Mouse (Mus musculus) liver, postnatal 0 days (tissue): ENCODE results near the gene Serpina12. TPM values are rescaled to one million over a fixed set of nuclear protein-coding genes. Genes with fewer than 3 reads are reported as not detected.

Experiments
- ATAC-seq: fragments of 200-750 bp; cut with Nextera tagmentation; 2 replicates; pipeline ENCODE4 v1.8.0; 2017; ENCODE audit warnings: mild to moderate bottlenecking, moderate library complexity
- DNase-seq: peaks from one replicate; pipeline ENCODE4 v3.0.0-alpha.2; 2016
- H3K27ac ChIP-seq: fragments of 300-500 bp; sonication (generic); 2 replicates; pipeline ENCODE4 v1.5.1; 2014; ENCODE audit warnings: antibody characterized with exemption, moderate library complexity, mild to moderate bottlenecking, low read depth
- H3K27me3 ChIP-seq: fragments of 300-500 bp; sonication (generic); 2 replicates; pipeline ENCODE4 v1.6.1; 2014; ENCODE audit warnings: low read length, control low read depth, mixed read lengths; ENCODE audit not compliant: insufficient read depth
- H3K36me3 ChIP-seq: fragments of 300-500 bp; sonication (generic); replicated peaks from 2 replicates; pipeline ENCODE4 v1.6.1; 2014; ENCODE audit warnings: mild to moderate bottlenecking, control low read depth, low read length, moderate library complexity, mixed read lengths; ENCODE audit not compliant: insufficient read depth
- H3K4me1 ChIP-seq: fragments of 300-500 bp; sonication (generic); 2 replicates; pipeline ENCODE4 v1.6.1; 2014; ENCODE audit warnings: antibody characterized with exemption, mild to moderate bottlenecking, control low read depth; ENCODE audit not compliant: insufficient read depth
- H3K4me2 ChIP-seq: fragments of 300-500 bp; sonication (generic); 2 replicates; pipeline ENCODE4 v1.6.1; 2014; ENCODE audit warnings: low read depth, mild to moderate bottlenecking, low read length, moderate library complexity, mixed read lengths
- H3K4me3 ChIP-seq: fragments of 300-500 bp; sonication (generic); 2 replicates; pipeline ENCODE4 v1.5.1; 2014; ENCODE audit warnings: low read depth, low read length
- H3K9ac ChIP-seq: fragments of 300-500 bp; sonication (generic); replicated peaks from 2 replicates; pipeline ENCODE4 v1.6.1; 2014; ENCODE audit warnings: mild to moderate bottlenecking, moderate library complexity
- H3K9me3 ChIP-seq: fragments of 300-500 bp; sonication (generic); 2 replicates; pipeline ENCODE4 v1.6.1; 2016; ENCODE audit warnings: mild to moderate bottlenecking, control low read depth, low read length, mixed read lengths
- CTCF ChIP-seq: sonication (generic); IDR thresholded peaks from 2 replicates; pipeline ENCODE4 v1.5.1; 2016; ENCODE audit warnings: antibody characterized with exemption, low read depth
- EP300 ChIP-seq: IDR thresholded peaks from 2 replicates; pipeline ENCODE4 v1.6.1; 2016; ENCODE audit warnings: antibody characterized with exemption, low read depth, mild to moderate bottlenecking
- WGBS: fragments of 180-500 bp; shearing (Covaris S2); extraction: QIAGEN DNeasy Blood & Tissue Kit; methylation state at CpG from one replicate; pipeline ENCODE4 v1.1.7; 2014; ENCODE audit not compliant: insufficient replicate concordance; 5-methylcytosine and 5-hydroxymethylcytosine counted together
- polyA plus RNA-seq: library from polyadenylated mRNA; unstranded; fragments of >200 nt; fragmentation: Nextera tagmentation; extraction: Ambion mirVana; gene quantifications from 2 replicates; pipeline ENCODE4 v1.2.1, GENCODE M21; 2015

Serpina12 gene
- polyA plus RNA-seq, 1 experiment from 2014 or later, result 0.13 TPM

DNA sequence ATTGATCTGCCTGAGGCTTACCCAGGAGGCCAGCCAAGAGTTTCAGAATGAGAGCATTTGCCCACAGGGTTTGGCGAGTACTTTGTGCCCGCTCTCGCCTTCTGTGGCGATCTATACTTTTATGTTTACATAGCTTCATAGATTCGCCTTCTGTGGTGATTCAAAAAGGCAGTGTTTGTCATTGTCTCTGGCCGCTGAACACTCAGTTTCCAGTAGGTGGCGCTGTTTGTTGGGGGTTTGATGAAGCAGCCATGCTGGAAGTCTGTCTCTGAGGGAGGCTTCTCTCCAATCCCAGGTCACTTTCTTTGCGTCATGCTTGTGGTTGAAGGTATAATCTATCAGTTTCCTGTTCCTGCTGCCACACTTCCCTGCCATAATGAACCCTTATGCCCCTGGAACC is 22.0 kb upstream of the Serpina12 start:
- Histone ChIP-seq H3K9me3 (no peaks in the 10 kb centered on the region), H3K27ac (no peak overlapping the region), H3K9ac (no peak overlapping the region), H3K4me3 (no peak overlapping the region), H3K27me3 (no peaks in the 10 kb centered on the region), H3K4me1 (peaks cover 6% of the 10 kb centered on the region; the same call in 1 of the 2 replicates), H3K4me2 (no peak overlapping the region), H3K36me3 (no peaks in the 10 kb centered on the region)
- ATAC-seq (peak; percentile 81), DNase-seq (peak; percentile 82)
- WGBS, result 18% methylated on average over 8 of the region's 8 CpGs
- peak; percentile 88 for TF ChIP-seq CTCF
- TF ChIP-seq EP300, result 0 out of 2 replicates have a peak, but pooled peaks have one; percentile 15

DNA sequence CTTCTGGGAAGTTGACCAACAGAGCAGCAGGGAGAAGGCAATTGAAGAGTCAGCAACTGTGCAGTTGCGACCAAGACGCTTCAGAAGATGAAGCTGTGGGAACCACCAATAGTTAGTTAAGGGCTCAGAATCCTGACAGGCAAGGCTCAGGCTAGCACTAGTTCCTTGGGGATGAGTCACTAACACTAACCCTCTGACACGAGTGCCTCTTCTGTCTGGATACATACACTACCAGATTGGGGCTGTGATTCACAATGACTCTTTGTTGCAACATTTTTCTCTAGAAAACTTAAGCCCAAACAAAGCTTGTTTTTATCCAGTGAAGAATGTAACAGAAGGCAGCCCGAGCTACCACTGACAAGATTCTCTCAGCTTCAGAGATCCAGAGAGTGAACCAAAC is 20.8 kb upstream of the Serpina12 start:
- H3K9me3 ChIP-seq, result no peaks in the 10 kb centered on the region
- no peak overlapping the region for H3K4me3 ChIP-seq
- TF ChIP-seq EP300 (no peak), CTCF (no peak)
- H3K36me3 ChIP-seq, result no peaks in the 10 kb centered on the region
- no peak overlapping the region for H3K4me2 ChIP-seq
- 74% methylated on average over 4 of the region's 4 CpGs for WGBS
- H3K27ac ChIP-seq, result no peak overlapping the region
- H3K9ac ChIP-seq, result no peak overlapping the region
- no peaks in the 10 kb centered on the region for H3K27me3 ChIP-seq
- ATAC-seq, result no peak
- peaks cover 6% of the 10 kb centered on the region; the same call in 1 of the 2 replicates for H3K4me1 ChIP-seq
- DNase-seq, result no peak

GRCm38 (mm10) chr12:104064532-104064931 is 20.3 kb upstream of the Serpina12 start:
- Histone ChIP-seq H3K27ac (no peak overlapping the region), H3K4me1 (peaks cover 6% of the 10 kb centered on the region; the same call in 1 of the 2 replicates), H3K9ac (no peak overlapping the region), H3K4me2 (no peak overlapping the region), H3K9me3 (no peaks in the 10 kb centered on the region), H3K36me3 (no peaks in the 10 kb centered on the region), H3K4me3 (no peak overlapping the region), H3K27me3 (no peaks in the 10 kb centered on the region)
- 49% methylated on average over 4 of the region's 4 CpGs for WGBS
- no peak for ATAC-seq
- TF ChIP-seq EP300, result no peak
- TF ChIP-seq CTCF, result no peak
- DNase-seq, result no peak

DNA sequence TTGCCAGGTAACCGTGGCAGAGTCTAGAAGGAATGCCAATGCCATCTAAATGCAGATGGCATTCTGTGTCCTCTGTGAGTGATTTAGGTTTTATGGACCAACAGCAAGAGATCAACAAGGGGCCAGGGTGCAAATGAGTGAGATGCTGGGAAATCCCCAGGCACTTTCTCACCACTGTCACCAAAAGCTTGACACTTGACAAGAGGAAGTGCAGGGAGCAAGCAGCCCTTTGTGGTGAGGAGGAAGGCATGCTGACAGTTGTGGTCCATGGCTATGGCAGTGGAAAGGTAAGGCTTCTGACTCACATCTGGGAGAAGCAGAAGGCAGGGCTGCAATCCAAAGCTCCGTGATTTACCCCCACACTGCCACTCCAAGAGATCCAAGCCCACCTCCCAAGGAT is 17.6 kb upstream of the Serpina12 start:
- no peak for TF ChIP-seq CTCF
- TF ChIP-seq EP300, result no peak
- H3K4me1 ChIP-seq, result peaks cover 1% of the 10 kb centered on the region; the same call in 1 of the 2 replicates
- no peaks in the 10 kb centered on the region for H3K36me3 ChIP-seq
- H3K4me2 ChIP-seq, result no peak overlapping the region
- DNase-seq, result no peak
- H3K4me3 ChIP-seq, result no peak overlapping the region
- H3K9ac ChIP-seq, result no peak overlapping the region
- no peak for ATAC-seq
- no peaks in the 10 kb centered on the region for H3K27me3 ChIP-seq
- 31% methylated on average over 2 of the region's 2 CpGs for WGBS
- H3K9me3 ChIP-seq, result no peaks in the 10 kb centered on the region
- no peak overlapping the region for H3K27ac ChIP-seq

GRCm38 (mm10) chr12:104060126-104060525 is 15.9 kb upstream of the Serpina12 start:
- H3K9me3 ChIP-seq, result no peaks in the 10 kb centered on the region
- H3K4me3 ChIP-seq, result no peak overlapping the region
- ATAC-seq (no peak), DNase-seq (no peak)
- H3K4me1 ChIP-seq, result no peaks in the 10 kb centered on the region
- no peak overlapping the region for H3K4me2 ChIP-seq
- no peaks in the 10 kb centered on the region for H3K36me3 ChIP-seq
- WGBS, result 68% methylated on average over 6 of the region's 6 CpGs
- no peak overlapping the region for H3K9ac ChIP-seq
- H3K27me3 ChIP-seq, result no peaks in the 10 kb centered on the region
- no peak overlapping the region for H3K27ac ChIP-seq
- TF ChIP-seq CTCF (no peak), EP300 (no peak)

DNA sequence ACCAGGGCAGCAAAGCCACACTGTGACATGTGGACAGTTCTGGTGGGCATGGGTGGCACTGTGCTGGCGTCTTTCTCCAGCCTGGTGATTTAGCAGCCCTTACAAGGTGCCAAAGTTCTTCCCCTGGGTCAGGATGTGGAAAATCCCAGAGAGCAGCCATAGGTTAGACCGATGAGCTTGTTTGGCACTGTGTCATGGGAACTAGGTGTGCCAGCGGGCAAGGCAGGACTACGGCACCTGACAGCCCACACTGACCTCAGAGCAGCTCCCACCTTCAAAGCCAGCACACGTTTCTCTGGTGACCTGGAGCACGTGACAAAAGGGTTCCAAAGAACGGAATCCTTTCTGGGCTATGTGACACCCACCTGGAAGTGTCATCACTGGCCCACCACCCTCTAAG is 13.3 kb upstream of the Serpina12 start:
- H3K27me3 ChIP-seq, result no peaks in the 10 kb centered on the region
- H3K4me3 ChIP-seq, result no peak overlapping the region
- H3K4me2 ChIP-seq, result no peak overlapping the region
- H3K9me3 ChIP-seq, result no peaks in the 10 kb centered on the region
- 82% methylated on average over 7 of the region's 7 CpGs for WGBS
- ATAC-seq, result no peak
- no peak overlapping the region for H3K27ac ChIP-seq
- TF ChIP-seq EP300 (no peak), CTCF (no peak)
- no peaks in the 10 kb centered on the region for H3K36me3 ChIP-seq
- H3K4me1 ChIP-seq, result no peaks in the 10 kb centered on the region
- DNase-seq, result no peak
- no peak overlapping the region for H3K9ac ChIP-seq

GRCm38 (mm10) chr12:104057050-104057449 is 12.8 kb upstream of the Serpina12 start:
- Histone ChIP-seq H3K27me3 (no peaks in the 10 kb centered on the region), H3K9ac (no peak overlapping the region), H3K4me1 (no peaks in the 10 kb centered on the region), H3K4me2 (no peak overlapping the region), H3K9me3 (no peaks in the 10 kb centered on the region), H3K27ac (no peak overlapping the region), H3K4me3 (no peak overlapping the region), H3K36me3 (no peaks in the 10 kb centered on the region)
- TF ChIP-seq CTCF, result no peak
- TF ChIP-seq EP300, result no peak
- ATAC-seq (no peak), DNase-seq (peak; percentile 32)
- 25% methylated on average over 4 of the region's 4 CpGs for WGBS
